Mouse (Mus musculus) kidney, postnatal 0 days (tissue): ENCODE results near the gene Efemp2. TPM values are rescaled to one million over a fixed set of nuclear protein-coding genes. Genes with fewer than 3 reads are reported as not detected.

ENCODE experiments used
- ATAC-seq: fragments of 200-750 bp; cut with Nextera tagmentation; replicated peaks from 2 replicates; pipeline ENCODE4 v1.8.0; 2017; ENCODE audit warnings: low read depth, moderate number of reproducible peaks, moderate TSS enrichment, moderate library complexity; ENCODE audit not compliant: low FRiP score
- DNase-seq: peaks from one replicate; pipeline ENCODE4 v3.0.0-alpha.2; 2016; ENCODE audit warnings: low spot score
- H3K27ac ChIP-seq: fragments of 300-500 bp; sonication (generic); 2 replicates; pipeline ENCODE4 v1.5.1; 2014; ENCODE audit warnings: mild to moderate bottlenecking
- H3K27me3 ChIP-seq: fragments of 300-500 bp; sonication (generic); 2 replicates; pipeline ENCODE4 v1.6.1; 2014; ENCODE audit warnings: low read length, mixed read lengths; ENCODE audit not compliant: insufficient read depth
- H3K36me3 ChIP-seq: fragments of 300-500 bp; sonication (generic); 2 replicates; pipeline ENCODE4 v1.6.1; 2014; ENCODE audit warnings: low read length, mixed read lengths; ENCODE audit not compliant: insufficient read depth
- H3K4me1 ChIP-seq: fragments of 300-500 bp; sonication (generic); replicated peaks from 2 replicates; pipeline ENCODE4 v1.6.1; 2014; ENCODE audit warnings: antibody characterized with exemption, low read length, mixed read lengths; ENCODE audit not compliant: insufficient read depth
- H3K4me2 ChIP-seq: fragments of 300-500 bp; sonication (generic); 2 replicates; pipeline ENCODE4 v1.6.1; 2014; ENCODE audit warnings: mild to moderate bottlenecking, low read length, moderate library complexity, mixed read lengths
- H3K4me3 ChIP-seq: fragments of 300-500 bp; sonication (generic); replicated peaks from 2 replicates; pipeline ENCODE4 v1.5.1; 2014; ENCODE audit warnings: low read depth, low read length
- H3K9ac ChIP-seq: fragments of 300-500 bp; sonication (generic); 2 replicates; pipeline ENCODE4 v1.6.1; 2014; ENCODE audit warnings: low read depth, low read length
- H3K9me3 ChIP-seq: fragments of 300-500 bp; sonication (generic); replicated peaks from 2 replicates; pipeline ENCODE4 v1.6.1; 2016; ENCODE audit warnings: low read length, inconsistent platforms, mixed read lengths
- CTCF ChIP-seq: IDR thresholded peaks from 2 replicates; pipeline ENCODE4 v1.5.1; 2016; ENCODE audit warnings: antibody characterized with exemption, low read depth, mild to moderate bottlenecking, moderate library complexity
- WGBS: fragments of 180-500 bp; shearing (Covaris S2); extraction: QIAGEN DNeasy Blood & Tissue Kit; methylation state at CpG from one replicate; pipeline ENCODE4 v1.1.7; 2014; 5-methylcytosine and 5-hydroxymethylcytosine counted together
- polyA plus RNA-seq: library from polyadenylated mRNA; unstranded; fragments of >200 nt; fragmentation: Nextera tagmentation; extraction: Ambion mirVana; gene quantifications from 2 replicates; pipeline ENCODE4 v1.2.1, GENCODE M21; 2015

Efemp2 gene
- polyA plus RNA-seq, 1 experiment from 2014 or later, result 126 TPM

- H3K9ac ChIP-seq, result no peak overlapping the region
- 91% methylated on average over 10 of the region's 10 CpGs for WGBS
- H3K27ac ChIP-seq, result no peak overlapping the region
- peaks cover 58% of the 10 kb centered on the region for H3K36me3 ChIP-seq
- H3K9me3 ChIP-seq, result no peaks in the 10 kb centered on the region
- no peak for TF ChIP-seq CTCF
- DNase-seq (no peak), ATAC-seq (no peak)
- H3K27me3 ChIP-seq, result no peaks in the 10 kb centered on the region
- H3K4me2 ChIP-seq, result no peak overlapping the region
- no peaks in the 10 kb centered on the region for H3K4me1 ChIP-seq
- no peak overlapping the region for H3K4me3 ChIP-seq
Measured at GRCm38 (mm10) chr19:5481398-5481797, 7.6 kb downstream of the Efemp2 start.

GRCm38 (mm10) chr19:5483386-5484359 lies 9.9 kb downstream of the Efemp2 start:
- Histone ChIP-seq H3K36me3 (peaks cover 58% of the 10 kb centered on the region), H3K4me1 (no peaks in the 10 kb centered on the region), H3K9me3 (no peaks in the 10 kb centered on the region), H3K4me2 (no peak overlapping the region), H3K27me3 (no peaks in the 10 kb centered on the region), H3K9ac (no peak overlapping the region), H3K27ac (no peak overlapping the region), H3K4me3 (no peak overlapping the region)
- ATAC-seq (no peak), DNase-seq (no peak)
- WGBS, result 87% methylated on average over 19 of the region's 19 CpGs
- no peak for TF ChIP-seq CTCF

- H3K4me3 ChIP-seq, result no peak overlapping the region
- ATAC-seq (no peak), DNase-seq (no peak)
- H3K9ac ChIP-seq, result no peak overlapping the region
- no peak overlapping the region for H3K4me2 ChIP-seq
- no peak for TF ChIP-seq CTCF
- H3K9me3 ChIP-seq, result no peaks in the 10 kb centered on the region
- WGBS, result 87% methylated on average over 5 of the region's 5 CpGs
- H3K27me3 ChIP-seq, result no peaks in the 10 kb centered on the region
- no peak overlapping the region for H3K27ac ChIP-seq
- H3K36me3 ChIP-seq, result peaks cover 56% of the 10 kb centered on the region
- no peaks in the 10 kb centered on the region; the same call in 1 of the 2 replicates for H3K4me1 ChIP-seq
Measured at GRCm38 (mm10) chr19:5484496-5484895, 10.7 kb downstream of the Efemp2 start.

GRCm38 (mm10) chr19:5485371-5485770 lies 11.6 kb downstream of the Efemp2 start:
- Histone ChIP-seq H3K4me1 (no peaks in the 10 kb centered on the region; the same call in 1 of the 2 replicates), H3K27ac (no peak overlapping the region), H3K4me3 (no peak overlapping the region), H3K9me3 (no peaks in the 10 kb centered on the region), H3K27me3 (no peaks in the 10 kb centered on the region), H3K4me2 (no peak overlapping the region), H3K36me3 (peaks cover 48% of the 10 kb centered on the region), H3K9ac (peak overlapping the region; percentile 20; the same call in 1 of the 2 replicates)
- 88% methylated on average over 8 of the region's 8 CpGs for WGBS
- DNase-seq (no peak), ATAC-seq (no peak)
- no peak for TF ChIP-seq CTCF

- no peak for ATAC-seq
- Histone ChIP-seq H3K9me3 (no peaks in the 10 kb centered on the region), H3K9ac (peak overlapping the region; percentile 20; the same call in 1 of the 2 replicates), H3K4me3 (no peak overlapping the region), H3K27me3 (no peaks in the 10 kb centered on the region), H3K27ac (no peak overlapping the region), H3K36me3 (peaks cover 43% of the 10 kb centered on the region), H3K4me1 (no peaks in the 10 kb centered on the region; the same call in 1 of the 2 replicates), H3K4me2 (no peak overlapping the region)
- TF ChIP-seq CTCF, result no peak
- WGBS, result 94% methylated on average over 7 of the region's 7 CpGs
- no peak for DNase-seq
Measured at GRCm38 (mm10) chr19:5485821-5486220, 12.1 kb downstream of the Efemp2 start.

- WGBS, result 67% methylated on average over 8 of the region's 8 CpGs
- H3K27ac ChIP-seq, result no peak overlapping the region
- no peak for ATAC-seq
- H3K9ac ChIP-seq, result peak overlapping the region; percentile 20; the same call in 1 of the 2 replicates
- H3K36me3 ChIP-seq, result peaks cover 39% of the 10 kb centered on the region
- no peaks in the 10 kb centered on the region; the same call in 1 of the 2 replicates for H3K4me1 ChIP-seq
- no peak overlapping the region for H3K4me2 ChIP-seq
- no peaks in the 10 kb centered on the region for H3K27me3 ChIP-seq
- DNase-seq, result no peak
- H3K4me3 ChIP-seq, result no peak overlapping the region
- TF ChIP-seq CTCF, result no peak
- H3K9me3 ChIP-seq, result no peaks in the 10 kb centered on the region
Measured at GRCm38 (mm10) chr19:5486286-5486685, 12.5 kb downstream of the Efemp2 start.
